24 mouse cellular contexts compared by ENCODE assay signal in genomic region chr3:65912928-65913327, GRCm38 (mm10). TPM values are rescaled to one million over a fixed set of nuclear protein-coding genes. Genes with fewer than 3 reads are reported as not detected.
DNase-seq lines count a peak whose midpoint lies in the region; ATAC-seq and TF ChIP-seq lines count a peak whose summit lies in the region.
"Had no signal": no experiment of that assay in that cellular context is flagged by ENCODE, and none has a peak within 500 bp of the region (broad histone marks: within the 10 kb centered on the region; RNA-seq: fewer than 3 reads in every experiment).

No protein-coding gene starts in this region.

- peak overlapping the region; percentile 12; the same call in 1 of the 2 replicates for H3K27ac ChIP-seq in embryonic facial prominence, embryonic 13.5 days
- no peak overlapping the region for H3K27ac ChIP-seq in embryonic facial prominence, embryonic 10.5 days (replicated peaks)
- no peak overlapping the region for H3K27ac ChIP-seq in kidney, adult 2 months (ENCODE audit: insufficient read depth, low read depth, low read length)
- H3K27ac ChIP-seq: forebrain, embryonic 12.5 days; gastrocnemius, adult 2 months; hindbrain, embryonic 15.5 days; macrophage; midbrain, embryonic 10.5 days; neural tube, embryonic 13.5 days had no signal

- H3K36me3 ChIP-seq in embryonic facial prominence, embryonic 13.5 days: no peaks in the 10 kb centered on the region
- no peaks in the 10 kb centered on the region for H3K36me3 ChIP-seq in embryonic facial prominence, embryonic 10.5 days (replicated peaks)
- H3K36me3 ChIP-seq in kidney, adult 2 months (ENCODE audit: control insufficient read depth, insufficient read depth, low read length): no peaks in the 10 kb centered on the region
- H3K36me3 ChIP-seq: forebrain, embryonic 12.5 days; hindbrain, embryonic 15.5 days; midbrain, embryonic 10.5 days; neural tube, embryonic 13.5 days had no signal

- H3K4me1 ChIP-seq in embryonic facial prominence, embryonic 13.5 days: no peaks in the 10 kb centered on the region
- H3K4me1 ChIP-seq in embryonic facial prominence, embryonic 10.5 days: no peaks in the 10 kb centered on the region
- no peaks in the 10 kb centered on the region for H3K4me1 ChIP-seq in kidney, adult 2 months (ENCODE audit: control insufficient read depth, insufficient read depth, low read length)
- H3K4me1 ChIP-seq: forebrain, embryonic 12.5 days; hindbrain, embryonic 15.5 days; midbrain, embryonic 10.5 days; neural tube, embryonic 13.5 days had no signal

- no peaks in the 10 kb centered on the region for H3K27me3 ChIP-seq in embryonic facial prominence, embryonic 13.5 days
- no peaks in the 10 kb centered on the region for H3K27me3 ChIP-seq in embryonic facial prominence, embryonic 10.5 days (replicated peaks; ENCODE audit: low read depth, poor library complexity, severe bottlenecking)
- no peaks in the 10 kb centered on the region for H3K27me3 ChIP-seq in kidney, adult 2 months (replicated peaks; ENCODE audit: control insufficient read depth, insufficient read depth, low read length)
- H3K27me3 ChIP-seq: forebrain, embryonic 12.5 days; hindbrain, embryonic 15.5 days; neural tube, embryonic 13.5 days had no signal

- TF ChIP-seq CTCF in kidney, adult 2 months (conservative IDR thresholded peaks at IDR 0.05; ENCODE audit: insufficient read depth, insufficient read length, low read depth, low read length): no peak

- no peak for DNase-seq in embryonic facial prominence, embryonic 10.5 days (ENCODE audit: low spot score)
- DNase-seq in kidney, adult 2 months: peak; percentile 45
- no peak for DNase-seq in kidney, adult 11 months
- peak; percentile 21 for DNase-seq in urinary bladder, postnatal 14 days (ENCODE audit: low spot score)
- no peak for DNase-seq in urinary bladder, postnatal 4 days (ENCODE audit: low spot score in 2 of 2)
- DNase-seq: adrenal gland, postnatal 14 days; cerebellum, adult 8-10 months; cerebellum, postnatal 36 days; gastrocnemius, adult 2 months; liver, postnatal 0 days; thymus, postnatal 14 days had no signal

- TF ChIP-seq POLR2A in kidney, adult 2 months (IDR thresholded peaks at IDR 0.05; ENCODE audit: low read depth, low read length): no peak

- H3K9me3 ChIP-seq in embryonic facial prominence, embryonic 13.5 days: no peaks in the 10 kb centered on the region
- H3K9me3 ChIP-seq in embryonic facial prominence, embryonic 10.5 days: no peaks in the 10 kb centered on the region
- H3K9me3 ChIP-seq: forebrain, embryonic 12.5 days; hindbrain, embryonic 15.5 days; midbrain, embryonic 10.5 days; neural tube, embryonic 13.5 days had no signal

- no peak overlapping the region for H3K4me3 ChIP-seq in embryonic facial prominence, embryonic 13.5 days
- H3K4me3 ChIP-seq in embryonic facial prominence, embryonic 10.5 days: no peak overlapping the region
- no peak overlapping the region for H3K4me3 ChIP-seq in kidney, adult 2 months (ENCODE audit: insufficient read depth, low read depth, low read length)
- H3K4me3 ChIP-seq: erythroblast, embryonic 14.5 days; forebrain, embryonic 12.5 days; gastrocnemius, adult 2 months; hindbrain, embryonic 15.5 days; midbrain, embryonic 10.5 days; myocyte; neural tube, embryonic 13.5 days had no signal

- H3K9ac ChIP-seq in embryonic facial prominence, embryonic 13.5 days: no peak overlapping the region
- H3K9ac ChIP-seq: forebrain, embryonic 12.5 days; hindbrain, embryonic 15.5 days; liver, postnatal 0 days; neural tube, embryonic 13.5 days had no signal

- ATAC-seq in embryonic facial prominence, embryonic 13.5 days (ENCODE audit: insufficient number of reproducible peaks, insufficient read depth, low FRiP score, low TSS enrichment, low read depth): no peak
- no peak for ATAC-seq in granulocyte monocyte progenitor cell, adult 5-6 weeks (replicated peaks; ENCODE audit: poor library complexity, severe bottlenecking)
- ATAC-seq: liver, postnatal 0 days; lung, postnatal 0 days; midbrain, embryonic 16.5 days had no signal

- 55% methylated on average over 4 of the region's 4 CpGs for WGBS in embryonic facial prominence, embryonic 13.5 days
- 65% methylated on average over 4 of the region's 4 CpGs for WGBS in embryonic facial prominence, embryonic 10.5 days
- 41% methylated on average over 4 of the region's 4 CpGs for WGBS in kidney, adult 2 months

- no peak overlapping the region for H3K4me2 ChIP-seq in embryonic facial prominence, embryonic 13.5 days
- H3K4me2 ChIP-seq: forebrain, embryonic 12.5 days; heart, embryonic 11.5 days; hindbrain, embryonic 15.5 days; liver, embryonic 11.5 days; neural tube, embryonic 13.5 days had no signal

RNA-seq across cellular contexts. Expression of gene Ccnl1, which starts 45.1 kb away (rescaled TPM):
- polyA plus RNA-seq in embryonic facial prominence, embryonic 13.5 days (2015; fragmentation: Nextera tagmentation; extraction: Ambion mirVana): 107 and 123 TPM in 2 replicates
- polyA plus RNA-seq in embryonic facial prominence, embryonic 10.5 days (2016; fragmentation: Nextera tagmentation; extraction: Ambion mirVana): 102 and 104 TPM in 2 replicates
- 20.8 and 25.6 TPM in 2 replicates for polyA plus RNA-seq in kidney, adult 2 months (2012; rRNA removed)
- total RNA-seq in granulocyte monocyte progenitor cell, adult 5-6 weeks (2014; fragmentation: Nextera tagmentation): 131 and 167 TPM in 2 replicates
- total RNA-seq in granulocyte monocyte progenitor cell, adult 5-6 weeks (2017): 289 and 310 TPM in 2 replicates

Comparison
In these comparisons a context has a peak if more than half of its experiments do, and no peak if none do; other contexts are left out.
1. DNase-seq: peak in kidney, adult 2 months (single experiment) and urinary bladder, postnatal 14 days (single experiment); none in embryonic facial prominence, embryonic 10.5 days (single experiment), kidney, adult 11 months (single experiment) and urinary bladder, postnatal 4 days (0 of 2).